Mouse (Mus musculus) cerebellum, postnatal 25 days (tissue): ENCODE results near the gene Myt1l.
A peak's percentile ranks its signal among the peaks of the same experiment; 100 is the strongest.

Source experiments
- DNase-seq, 2 experiments: peaks; one replicate each; pipeline ENCODE4 v3.0.0; 2021; ENCODE audit warnings: mixed read lengths in 2 of 2

The Myt1l gene

GRCm38 (mm10) chr12:29920298-29920697, 392.1 kb downstream of the Myt1l start:
- DNase-seq, result no peak

- no peak for DNase-seq
Observed at GRCm38 (mm10) chr12:29921481-29921880, 393.3 kb downstream of the Myt1l start.

DNA sequence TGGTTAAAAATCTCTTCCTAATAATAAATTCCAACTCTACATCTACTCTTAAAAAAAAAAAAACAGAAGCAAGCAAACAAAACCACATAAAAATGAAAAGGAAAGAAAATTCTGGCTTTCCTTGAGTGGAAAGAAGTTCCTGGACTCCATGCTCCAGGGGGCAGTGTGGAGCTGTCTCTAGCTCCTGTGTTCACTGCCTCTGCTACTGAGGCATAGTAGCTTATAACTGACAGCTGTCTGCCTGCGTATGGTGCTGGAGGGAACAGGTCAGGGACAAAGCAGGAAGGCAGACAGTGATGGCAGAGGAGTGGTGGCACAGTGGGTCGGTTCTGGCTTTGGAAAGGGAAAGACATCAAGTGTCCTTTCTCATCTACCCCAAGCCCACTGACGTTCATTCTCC, 398.7 kb downstream of the Myt1l start:
- peak; percentile 27 to 67 for DNase-seq

DNA sequence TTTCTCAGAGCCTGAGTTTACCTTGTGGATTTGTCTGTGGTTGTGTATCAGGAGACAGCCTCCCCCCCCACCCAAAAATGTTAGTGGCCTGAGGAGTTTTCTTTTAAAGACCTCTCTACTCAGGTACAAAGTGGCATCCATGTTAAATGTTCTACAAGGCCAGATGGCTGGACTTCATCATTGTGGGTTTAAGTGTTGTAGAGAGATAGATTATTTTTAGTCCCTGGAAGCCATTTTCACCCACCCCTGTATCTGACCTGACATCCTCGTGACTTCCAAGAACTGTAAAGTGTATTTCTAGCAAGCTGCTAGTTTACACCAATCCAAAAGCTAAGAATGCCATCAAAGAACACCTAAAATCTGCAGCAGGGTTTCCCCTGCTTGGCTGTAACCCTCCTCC, 402.4 kb downstream of the Myt1l start:
- no peak for DNase-seq

DNA sequence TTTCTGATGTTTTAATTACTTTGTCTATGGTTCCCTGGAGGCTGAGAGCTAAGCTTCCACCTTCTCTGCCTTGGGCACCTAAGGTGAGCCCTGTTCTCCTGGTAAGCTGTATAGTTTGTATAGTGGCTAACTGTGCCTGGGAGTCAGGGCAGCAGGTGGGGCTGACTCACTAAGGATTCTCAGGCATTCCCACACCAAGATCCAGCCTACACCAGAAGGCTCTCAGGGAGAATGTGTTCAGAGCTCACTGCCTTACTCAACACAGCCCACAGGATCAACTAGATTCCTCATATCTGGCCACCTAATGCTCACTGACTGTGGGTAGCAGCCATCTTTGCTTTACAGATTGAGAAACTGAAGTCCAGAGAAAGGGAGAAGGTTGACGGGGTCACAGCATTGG, 404.8 kb downstream of the Myt1l start:
- no peak for DNase-seq

DNA sequence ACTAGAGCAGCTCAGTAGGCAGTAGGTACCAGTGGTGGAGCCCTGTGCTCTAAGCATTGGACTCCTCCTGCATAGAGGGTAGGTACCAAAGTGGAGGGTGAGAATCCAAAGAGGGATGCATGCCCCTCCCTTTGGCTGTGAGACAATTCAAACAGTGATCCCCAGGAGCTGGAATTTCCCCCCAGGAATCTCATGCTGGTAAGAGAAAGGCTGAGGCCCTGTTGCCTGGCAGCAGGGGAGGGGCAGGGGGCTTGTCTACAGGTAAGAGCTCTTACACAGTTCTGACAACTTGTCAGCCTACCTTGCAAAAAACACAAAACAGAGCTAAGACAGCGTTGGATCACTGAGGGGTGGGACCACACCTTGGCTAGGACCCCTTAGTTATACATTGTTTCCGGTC, 405.3 kb downstream of the Myt1l start:
- no peak for DNase-seq

DNA sequence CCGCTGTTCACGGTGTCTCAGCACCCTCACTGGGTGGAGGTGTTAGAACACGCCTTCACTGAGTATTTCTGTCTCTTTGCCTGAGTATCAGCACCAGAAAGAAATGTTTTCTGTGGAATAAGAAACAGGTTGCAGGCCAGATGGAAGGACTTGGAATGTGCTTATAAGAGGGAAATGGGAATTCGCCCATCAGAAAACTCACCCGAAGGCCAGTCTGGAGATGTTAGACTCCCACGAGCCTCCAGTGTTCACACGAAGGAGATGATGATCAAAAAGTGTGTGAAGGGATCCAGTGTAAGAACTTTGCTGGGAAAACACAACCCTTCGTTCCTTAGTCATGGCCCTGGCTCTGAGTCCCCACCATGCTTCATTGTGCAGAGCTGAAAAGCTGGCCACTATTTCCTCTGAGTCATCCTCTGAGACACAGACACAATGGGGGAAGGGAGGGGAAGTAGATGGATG, 406.0 kb downstream of the Myt1l start:
- DNase-seq, result no peak

DNA sequence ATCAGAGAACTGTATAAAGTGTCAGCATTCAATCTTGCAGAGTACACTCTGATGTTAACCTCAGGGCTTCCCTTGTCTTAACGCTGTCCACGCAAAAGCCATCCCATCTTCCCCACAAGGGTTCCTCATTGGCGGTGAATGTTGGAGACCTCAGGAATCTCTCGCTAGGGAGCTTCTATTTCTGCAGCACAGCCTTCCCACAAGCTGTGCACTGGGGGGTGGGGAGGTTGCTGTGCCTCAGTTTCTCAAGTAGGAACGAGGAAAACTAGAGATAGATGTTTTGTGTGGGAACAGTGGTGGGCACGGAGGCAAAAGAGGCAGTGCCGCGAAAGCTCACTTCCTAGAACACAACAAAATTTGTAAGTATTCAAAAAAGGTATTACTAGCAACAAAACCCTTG, 409.1 kb downstream of the Myt1l start, which contains the start of gene Pxdn:
TSS of gene Pxdn (plus strand) at position 301 of the 400 bp plus-strand sequence.
- no peak for DNase-seq

DNA sequence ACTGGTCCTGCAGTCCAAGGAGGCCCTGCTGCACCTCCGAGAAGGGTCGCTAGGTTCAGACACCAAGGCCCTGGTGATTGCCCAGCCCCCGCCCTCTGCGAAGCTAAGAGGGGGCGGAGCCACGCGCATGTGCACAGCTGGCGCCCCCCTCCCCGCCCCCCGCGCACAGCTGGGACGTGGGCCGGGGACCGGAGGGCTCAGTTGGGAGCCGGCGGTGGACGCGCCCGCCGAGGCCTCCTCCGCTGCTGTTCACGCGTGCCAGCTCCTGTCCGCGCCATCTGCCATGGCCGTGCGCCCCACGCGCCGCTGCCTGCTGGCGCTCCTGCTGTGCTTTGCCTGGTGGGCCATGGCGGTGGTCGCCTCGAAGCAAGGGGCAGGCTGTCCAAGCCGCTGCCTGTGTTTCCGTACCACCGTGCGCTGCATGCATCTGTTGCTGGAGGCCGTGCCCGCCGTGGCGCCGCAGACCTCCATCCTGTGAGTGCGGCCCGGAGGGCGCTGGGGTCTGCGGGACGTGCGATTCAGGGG, 409.7 kb downstream of the Myt1l start:
- peak; percentile 19 to 26 for DNase-seq

DNA sequence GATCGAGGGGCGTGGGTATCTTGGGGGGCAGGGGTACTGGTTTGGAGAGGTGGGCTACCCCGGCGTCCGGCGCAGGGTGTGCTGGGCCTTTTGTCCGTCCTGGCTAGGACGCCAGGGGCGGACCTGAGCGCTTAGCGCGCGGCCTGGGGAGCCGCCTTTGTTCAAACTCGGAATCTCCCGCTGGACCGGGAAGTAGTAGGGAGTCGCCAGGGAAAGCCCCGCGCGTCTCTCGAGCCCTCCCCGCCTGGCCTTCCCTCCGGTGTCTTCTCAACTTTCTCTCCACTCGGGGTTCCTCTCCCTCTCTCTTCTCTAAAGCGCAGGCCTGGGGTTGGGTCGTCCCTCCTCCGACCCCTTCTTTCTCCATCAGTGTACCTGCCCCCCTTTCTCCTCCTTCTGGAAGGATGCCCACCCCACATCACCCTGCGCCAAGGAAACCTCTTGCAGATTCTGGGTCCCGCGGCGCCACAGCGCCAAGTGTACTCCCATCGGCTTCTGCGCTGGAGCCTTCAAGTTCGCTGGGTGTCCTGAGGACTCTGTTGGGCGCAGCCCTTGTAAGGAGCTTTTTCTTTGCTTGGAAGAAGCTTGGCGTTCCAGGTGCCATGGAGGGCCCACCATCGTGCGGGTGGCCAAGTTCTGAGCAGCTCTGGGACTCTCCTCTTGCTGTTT, 410.3 kb downstream of the Myt1l start:
- peak; percentile 24 to 25 for DNase-seq

GRCm38 (mm10) chr12:29939261-29939671, 411.1 kb downstream of the Myt1l start:
- no peak for DNase-seq

- DNase-seq, result no peak
Observed at GRCm38 (mm10) chr12:29942435-29942834, 414.3 kb downstream of the Myt1l start.

- DNase-seq, result no peak
Observed at GRCm38 (mm10) chr12:29944650-29945049, 416.5 kb downstream of the Myt1l start.

DNA sequence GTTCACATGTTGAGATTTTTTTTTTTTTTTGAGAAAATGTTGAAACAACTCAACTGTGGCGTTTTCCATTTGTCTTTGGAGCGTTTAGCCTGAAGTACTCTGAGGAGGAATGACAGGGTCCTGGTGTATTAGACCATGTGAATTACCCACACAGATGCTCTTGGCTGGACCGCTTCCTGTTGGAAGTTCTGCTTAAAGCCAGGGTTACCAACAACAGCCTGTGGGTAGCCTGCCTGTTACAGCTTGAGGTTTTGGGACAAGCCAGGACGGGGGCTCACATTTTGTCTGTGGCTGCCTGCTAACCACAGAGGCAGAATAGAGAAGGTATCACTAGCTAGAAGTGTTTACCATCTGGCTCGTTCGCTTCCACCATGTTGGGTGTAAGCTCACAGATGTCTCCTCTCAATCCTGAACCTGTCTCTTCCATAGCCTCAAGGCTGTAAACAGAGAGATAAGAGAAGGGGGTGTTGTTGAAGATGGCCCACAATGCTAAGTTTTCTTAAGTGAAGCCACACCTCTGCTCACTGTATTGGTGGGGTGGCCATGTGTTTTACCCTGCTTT, 417.1 kb downstream of the Myt1l start:
- no peak for DNase-seq

DNA sequence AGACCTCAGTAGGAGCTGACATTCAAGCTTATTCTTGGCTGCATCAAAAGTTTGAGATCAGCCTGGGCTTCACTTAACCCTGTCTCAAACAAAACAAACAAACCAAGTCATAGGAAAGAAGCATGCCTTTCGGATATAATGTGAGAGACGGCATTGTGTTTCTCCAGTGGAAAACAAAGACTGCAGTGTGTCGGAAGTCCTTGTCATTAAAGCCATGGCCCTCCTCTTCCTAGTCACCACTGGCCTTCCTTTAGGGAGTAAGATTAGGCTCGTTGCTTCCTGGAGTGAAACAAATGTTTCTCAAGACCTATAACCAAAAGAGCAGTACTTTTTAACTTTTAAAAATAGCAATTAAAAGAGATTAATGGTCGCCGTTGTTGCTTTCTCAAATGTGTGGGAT, 422.9 kb downstream of the Myt1l start:
- DNase-seq, result no peak

GRCm38 (mm10) chr12:29951485-29951884, 423.3 kb downstream of the Myt1l start:
- no peak for DNase-seq

DNA sequence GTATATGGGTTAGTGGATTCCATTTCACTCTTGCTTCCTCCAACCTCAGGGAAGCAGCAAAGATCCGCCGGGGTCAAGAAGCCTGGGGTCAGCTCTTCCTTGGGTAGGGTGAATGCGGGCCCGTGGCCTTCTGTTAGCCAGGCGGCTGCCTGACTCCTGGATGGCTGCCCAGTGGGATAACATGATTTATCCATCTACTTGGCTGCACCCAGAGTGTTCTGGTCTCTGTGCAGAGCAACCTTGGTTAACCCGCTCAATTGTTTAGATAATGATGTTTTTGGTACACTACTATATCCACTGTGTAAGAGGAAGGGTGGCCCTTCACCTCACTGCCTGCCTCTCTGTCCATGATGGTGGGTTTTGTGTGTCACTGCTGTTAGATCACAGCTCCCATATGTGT, 423.9 kb downstream of the Myt1l start:
- no peak for DNase-seq

- no peak for DNase-seq
Observed at GRCm38 (mm10) chr12:29953999-29954398, 425.8 kb downstream of the Myt1l start.

DNA sequence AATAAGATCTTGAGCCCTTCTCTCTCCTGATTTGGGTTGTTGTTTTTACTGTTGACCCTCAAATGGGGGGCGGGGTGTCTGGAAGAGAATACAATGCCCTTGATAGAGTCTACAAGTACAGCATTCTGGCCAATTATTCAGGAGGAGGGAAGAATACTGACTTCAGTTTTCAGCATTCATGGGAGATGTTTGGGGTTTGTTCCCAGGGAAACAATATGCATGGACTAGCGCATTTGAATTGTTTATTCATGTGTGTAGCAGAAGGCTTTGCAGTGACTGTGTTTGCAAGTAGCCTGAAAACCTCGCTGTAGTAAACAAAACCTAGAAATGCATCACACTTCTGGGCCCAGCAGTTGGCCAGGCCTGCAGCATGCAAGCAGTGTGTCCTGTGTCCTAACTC, 426.3 kb downstream of the Myt1l start:
- DNase-seq, result no peak

GRCm38 (mm10) chr12:29956969-29957368, 428.8 kb downstream of the Myt1l start:
- no peak for DNase-seq

DNA sequence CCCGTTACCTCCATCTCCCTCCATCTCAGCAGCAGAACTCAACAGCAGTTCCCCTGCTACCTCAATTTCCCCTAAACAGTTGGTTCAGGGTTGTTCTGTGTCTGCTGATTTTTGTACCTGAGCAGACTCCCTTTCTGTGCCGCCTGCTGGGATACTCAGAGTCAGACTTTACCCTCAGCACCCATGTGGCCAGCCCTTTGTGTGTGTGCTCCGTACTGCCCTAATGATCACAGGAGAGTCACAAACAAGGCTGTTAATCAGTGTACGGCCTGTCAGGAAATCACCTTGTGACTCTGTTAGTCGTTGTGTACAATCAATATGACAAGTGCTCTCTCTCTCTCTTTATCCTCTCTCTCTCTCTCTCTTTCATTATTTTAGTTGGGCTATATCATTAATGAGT, 430.5 kb downstream of the Myt1l start:
- no peak for DNase-seq

- no peak for DNase-seq
Observed at GRCm38 (mm10) chr12:29961041-29961440, 432.9 kb downstream of the Myt1l start.

GRCm38 (mm10) chr12:29965016-29965415, 436.8 kb downstream of the Myt1l start:
- no peak for DNase-seq

DNA sequence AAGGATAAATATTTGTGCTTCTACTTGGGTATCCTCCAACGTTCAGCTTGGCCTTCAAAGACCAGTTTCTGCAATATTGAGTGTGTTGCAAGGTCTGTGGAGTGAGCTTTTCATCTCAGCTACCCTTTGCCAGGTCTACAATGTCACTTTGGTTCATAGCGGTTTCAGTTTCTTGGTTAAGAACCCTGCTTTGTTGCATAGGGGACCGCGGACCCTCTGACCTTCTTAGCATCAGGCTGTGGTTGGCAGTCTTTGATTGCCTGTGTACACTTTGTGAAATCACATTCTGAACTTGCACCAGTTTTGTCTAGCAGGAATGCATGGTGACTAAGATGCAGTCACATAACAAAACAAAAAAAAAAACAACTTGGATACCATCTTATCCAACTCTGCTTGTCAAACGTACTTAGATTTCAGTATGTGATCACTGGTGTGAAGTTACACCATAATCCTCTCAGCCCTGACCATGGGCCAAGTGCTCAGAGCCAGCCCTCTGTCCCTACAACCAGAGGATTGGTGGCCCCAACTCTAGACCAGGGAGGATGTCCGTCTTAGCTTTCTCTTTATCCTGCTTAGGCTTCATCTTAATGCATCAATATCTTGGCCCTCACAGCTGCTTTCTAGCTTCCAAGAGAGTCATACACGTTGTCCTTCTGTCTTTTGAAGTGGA, 443.7 kb downstream of the Myt1l start:
- DNase-seq, result no peak
